Mouse (Mus musculus) neural tube, embryonic 14.5 days (tissue): ENCODE measurements around the gene Zyg11b. TPM values are rescaled to one million over a fixed set of nuclear protein-coding genes. Genes with fewer than 3 reads are reported as not detected.

ENCODE experiments used
- ATAC-seq: fragments of 200-750 bp; cut with Nextera tagmentation; 2 replicates; pipeline ENCODE4 v1.8.0; 2017; ENCODE audit warnings: low read depth, mild to moderate bottlenecking, moderate TSS enrichment, moderate library complexity
- H3K27ac ChIP-seq: fragments of 300-500 bp; sonication (generic); 2 replicates; pipeline ENCODE4 v1.5.1; 2014; ENCODE audit warnings: low read depth, mild to moderate bottlenecking, control low read depth, low read length, moderate library complexity, mixed read lengths
- H3K27me3 ChIP-seq: fragments of 300-500 bp; sonication (generic); 2 replicates; pipeline ENCODE4 v1.6.1; 2014; ENCODE audit warnings: low read length; ENCODE audit not compliant: control insufficient read depth, insufficient read depth
- H3K36me3 ChIP-seq: fragments of 300-500 bp; sonication (generic); 2 replicates; pipeline ENCODE4 v1.6.1; 2014; ENCODE audit warnings: low read length, mixed read lengths; ENCODE audit not compliant: control insufficient read depth, insufficient read depth
- H3K4me1 ChIP-seq: fragments of 300-500 bp; sonication (generic); 2 replicates; pipeline ENCODE4 v1.6.1; 2014; ENCODE audit warnings: low read length; ENCODE audit not compliant: control insufficient read depth, insufficient read depth
- H3K4me2 ChIP-seq: fragments of 300-500 bp; sonication (generic); 2 replicates; pipeline ENCODE4 v1.6.1; 2014; ENCODE audit warnings: mild to moderate bottlenecking, low read depth, low read length, control low read depth
- H3K4me3 ChIP-seq: fragments of 300-500 bp; sonication (generic); 2 replicates; pipeline ENCODE4 v1.5.1; 2014; ENCODE audit warnings: low read depth, low read length, control low read depth, mixed read lengths
- H3K9ac ChIP-seq: fragments of 300-500 bp; sonication (generic); replicated peaks from 2 replicates; pipeline ENCODE4 v1.6.1; 2014; ENCODE audit warnings: low read depth, mild to moderate bottlenecking, control low read depth, low read length, mixed read lengths
- H3K9me3 ChIP-seq: fragments of 300-500 bp; sonication (generic); 2 replicates; pipeline ENCODE4 v1.6.1; 2016; ENCODE audit warnings: low read length; ENCODE audit not compliant: control insufficient read depth
- WGBS: fragments of 180-500 bp; shearing (Covaris S2); extraction: QIAGEN DNeasy Blood & Tissue Kit; methylation state at CpG from one replicate; pipeline ENCODE4 v1.1.7; 2014; 5-methylcytosine and 5-hydroxymethylcytosine counted together
- polyA plus RNA-seq: library from polyadenylated mRNA; unstranded; fragments of >200 nt; fragmentation: Nextera tagmentation; extraction: Ambion mirVana; gene quantifications from 2 replicates; pipeline ENCODE4 v1.2.1, GENCODE M21; 2014

Gene Zyg11b
- polyA plus RNA-seq, 1 experiment from 2014 or later, result 42.7 TPM

DNA sequence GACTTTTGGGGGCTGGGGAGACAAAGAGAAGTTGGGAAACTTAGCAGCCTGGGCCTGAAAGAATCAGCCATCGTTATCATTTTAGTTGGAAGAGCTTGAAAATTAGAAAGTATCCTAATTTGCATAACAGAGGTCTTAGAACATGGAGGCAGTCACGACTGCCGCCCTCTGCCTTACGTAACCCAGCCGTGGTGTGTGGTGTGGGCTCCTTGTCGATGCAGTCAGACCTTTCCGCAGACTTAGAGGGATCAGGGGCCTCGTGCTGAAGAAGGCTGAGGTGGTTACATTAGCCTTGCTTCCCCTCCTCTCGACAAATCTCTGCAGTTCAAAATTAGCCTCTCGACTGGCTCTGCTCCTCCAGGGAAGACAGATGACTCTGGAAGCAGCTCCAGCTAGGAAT lies 37.9 kb upstream of the Zyg11b start:
- 0 out of 2 replicates have a peak overlapping the region, but pooled peaks have one; percentile 5 for H3K27ac ChIP-seq
- peaks cover 9% of the 10 kb centered on the region for H3K36me3 ChIP-seq
- no peak overlapping the region for H3K4me3 ChIP-seq
- H3K4me1 ChIP-seq, result no peaks in the 10 kb centered on the region
- 65% methylated on average over 10 of the region's 10 CpGs for WGBS
- no peaks in the 10 kb centered on the region for H3K9me3 ChIP-seq
- H3K4me2 ChIP-seq, result no peak overlapping the region
- no peak overlapping the region for H3K9ac ChIP-seq
- H3K27me3 ChIP-seq, result no peaks in the 10 kb centered on the region
- no peak for ATAC-seq

DNA sequence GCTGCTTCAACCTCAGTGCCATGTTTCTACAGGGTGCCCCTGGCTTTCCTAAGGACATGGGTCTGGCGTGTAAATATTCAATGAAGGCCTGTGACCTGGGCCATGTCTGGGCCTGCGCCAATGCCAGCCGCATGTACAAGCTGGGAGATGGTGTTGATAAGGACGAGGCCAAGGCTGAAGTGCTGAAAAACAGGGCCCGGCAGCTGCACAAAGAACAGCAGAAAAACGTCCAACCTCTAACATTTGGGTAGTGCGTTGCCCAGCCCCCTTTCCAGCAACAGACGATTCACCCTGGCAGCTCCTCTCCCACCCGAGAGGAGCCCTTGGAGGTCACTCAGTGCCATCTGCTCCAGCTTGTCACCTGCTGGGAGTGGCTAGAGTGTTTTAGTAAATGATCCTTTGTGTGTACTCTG lies 37.4 kb upstream of the Zyg11b start:
- Histone ChIP-seq H3K27ac (no peak overlapping the region), H3K4me3 (no peak overlapping the region), H3K9ac (no peak overlapping the region), H3K4me1 (no peaks in the 10 kb centered on the region), H3K27me3 (no peaks in the 10 kb centered on the region), H3K9me3 (no peaks in the 10 kb centered on the region), H3K36me3 (peaks cover 9% of the 10 kb centered on the region), H3K4me2 (no peak overlapping the region)
- WGBS, result 58% methylated on average over 9 of the region's 9 CpGs
- ATAC-seq, result no peak

DNA sequence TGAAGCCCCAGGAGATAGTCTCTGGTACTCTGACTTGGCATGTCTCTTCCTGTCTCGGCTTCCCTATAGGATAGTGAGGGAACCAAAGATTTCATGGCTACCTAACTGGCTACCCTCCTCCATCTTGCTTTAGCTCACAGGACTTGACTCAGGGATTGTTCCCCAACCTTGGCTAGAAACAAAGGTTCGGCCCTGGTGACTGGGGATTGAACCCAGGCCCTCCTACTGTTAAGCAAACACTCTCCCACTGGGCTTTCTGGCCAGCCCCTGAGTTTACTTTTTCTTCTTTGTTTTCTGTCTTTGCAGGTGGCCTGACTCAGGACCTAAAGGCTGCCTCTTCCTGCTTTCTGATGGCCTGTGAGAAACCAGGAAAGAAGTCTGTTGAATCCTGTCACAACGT lies 36.9 kb upstream of the Zyg11b start:
- H3K4me1 ChIP-seq, result no peaks in the 10 kb centered on the region
- 35% methylated on average over 3 of the region's 3 CpGs for WGBS
- no peak for ATAC-seq
- no peak overlapping the region for H3K4me2 ChIP-seq
- H3K4me3 ChIP-seq, result no peak overlapping the region
- no peaks in the 10 kb centered on the region for H3K27me3 ChIP-seq
- peaks cover 9% of the 10 kb centered on the region for H3K36me3 ChIP-seq
- no peaks in the 10 kb centered on the region for H3K9me3 ChIP-seq
- H3K9ac ChIP-seq, result no peak overlapping the region
- no peak overlapping the region for H3K27ac ChIP-seq

DNA sequence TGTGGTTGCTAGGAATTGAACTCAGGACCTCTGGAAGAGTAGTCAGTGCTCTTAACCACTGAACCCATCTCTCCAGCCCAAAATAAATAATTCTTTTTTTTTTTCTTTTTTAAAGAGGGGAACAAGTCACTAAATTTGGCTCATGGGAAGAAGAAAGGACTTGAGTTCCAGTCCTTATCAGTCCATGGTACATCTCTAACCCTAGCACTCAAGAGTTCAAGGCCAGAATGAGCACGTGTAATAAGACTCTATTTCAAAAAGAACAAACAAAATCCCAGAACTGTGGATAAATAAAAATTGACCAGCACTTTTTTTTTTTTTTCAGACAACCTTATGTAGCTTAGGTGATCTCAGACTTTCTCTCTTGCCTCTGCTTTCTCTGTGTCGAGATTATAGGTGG lies 35.9 kb upstream of the Zyg11b start:
- ATAC-seq, result no peak
- Histone ChIP-seq H3K4me3 (no peak overlapping the region), H3K36me3 (peaks cover 9% of the 10 kb centered on the region), H3K27ac (no peak overlapping the region), H3K9ac (no peak overlapping the region), H3K9me3 (no peaks in the 10 kb centered on the region), H3K27me3 (no peaks in the 10 kb centered on the region), H3K4me2 (no peak overlapping the region), H3K4me1 (no peaks in the 10 kb centered on the region)
- WGBS, result 91% methylated on average over 2 of the region's 2 CpGs

DNA sequence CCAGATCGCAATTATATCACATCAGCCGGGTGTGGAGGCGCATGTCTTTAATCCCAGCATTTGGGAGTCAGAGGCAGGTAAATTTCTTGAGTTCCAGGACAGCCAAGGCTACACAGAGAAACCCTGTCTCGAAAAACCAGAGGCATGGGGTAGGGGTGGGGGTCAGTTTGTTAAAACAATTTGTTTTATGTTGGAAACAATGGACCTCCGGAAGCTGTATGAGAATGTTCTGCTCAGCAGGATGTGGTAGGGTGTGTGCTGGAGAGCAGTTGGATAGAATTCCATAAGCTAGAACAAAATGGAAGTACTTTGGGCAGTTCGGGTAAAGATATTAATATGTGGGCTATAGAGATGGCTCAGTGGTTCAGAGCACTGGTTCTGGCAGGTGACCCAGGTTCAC lies 34.5 kb upstream of the Zyg11b start:
- H3K36me3 ChIP-seq, result peaks cover 9% of the 10 kb centered on the region
- no peak overlapping the region for H3K27ac ChIP-seq
- no peaks in the 10 kb centered on the region for H3K9me3 ChIP-seq
- WGBS, result 93% methylated on average over 6 of the region's 6 CpGs
- ATAC-seq, result no peak
- no peak overlapping the region for H3K4me2 ChIP-seq
- H3K27me3 ChIP-seq, result no peaks in the 10 kb centered on the region
- no peak overlapping the region for H3K4me3 ChIP-seq
- no peaks in the 10 kb centered on the region for H3K4me1 ChIP-seq
- H3K9ac ChIP-seq, result no peak overlapping the region

DNA sequence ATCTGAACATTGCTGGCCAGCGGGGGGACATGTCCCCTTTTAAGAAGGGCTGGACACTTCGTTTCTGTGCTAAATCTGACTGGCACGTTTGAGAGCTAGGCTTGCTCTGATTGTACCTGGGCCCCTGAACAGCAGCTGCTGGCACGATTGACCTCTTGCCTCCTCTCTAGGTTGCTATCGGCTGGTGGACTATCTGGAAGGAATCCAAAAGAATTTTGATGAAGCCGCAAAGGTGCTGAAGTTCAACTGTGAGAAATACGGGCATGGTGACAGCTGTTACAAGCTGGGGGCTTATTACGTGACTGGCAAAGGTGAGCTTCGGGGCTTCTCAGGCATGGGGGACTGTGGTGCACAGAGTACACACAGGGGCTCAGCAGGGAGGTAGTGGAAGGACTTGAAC lies 31.1 kb upstream of the Zyg11b start:
- Histone ChIP-seq H3K9ac (no peak overlapping the region), H3K9me3 (no peaks in the 10 kb centered on the region), H3K4me1 (peaks cover 6% of the 10 kb centered on the region; the same call in 1 of the 2 replicates), H3K4me2 (no peak overlapping the region), H3K27me3 (no peaks in the 10 kb centered on the region), H3K4me3 (no peak overlapping the region), H3K27ac (no peak overlapping the region), H3K36me3 (peaks cover 4% of the 10 kb centered on the region; the same call in 1 of the 2 replicates)
- ATAC-seq, result no peak
- WGBS, result 89% methylated on average over 9 of the region's 9 CpGs

DNA sequence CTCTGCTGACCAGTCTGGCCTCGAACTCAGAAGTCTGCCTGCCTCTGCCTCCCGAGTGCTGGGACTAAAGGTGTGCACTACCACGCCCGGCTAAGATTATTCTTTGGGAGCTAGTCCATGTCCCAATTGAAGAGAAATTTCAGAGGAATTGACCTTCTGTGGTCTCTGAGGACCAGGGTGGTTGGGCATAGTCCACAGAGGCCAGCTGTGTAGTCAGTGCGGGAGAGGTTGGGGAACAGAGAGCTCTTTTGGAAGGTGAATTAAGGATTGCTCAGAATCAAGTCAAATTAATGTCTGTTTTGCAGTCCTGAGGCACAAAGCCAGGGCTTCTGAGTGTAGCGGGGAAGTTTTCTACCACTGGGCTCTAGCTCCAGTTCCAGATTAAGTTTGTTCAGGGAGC lies 28.9 kb upstream of the Zyg11b start:
- H3K27ac ChIP-seq, result no peak overlapping the region

DNA sequence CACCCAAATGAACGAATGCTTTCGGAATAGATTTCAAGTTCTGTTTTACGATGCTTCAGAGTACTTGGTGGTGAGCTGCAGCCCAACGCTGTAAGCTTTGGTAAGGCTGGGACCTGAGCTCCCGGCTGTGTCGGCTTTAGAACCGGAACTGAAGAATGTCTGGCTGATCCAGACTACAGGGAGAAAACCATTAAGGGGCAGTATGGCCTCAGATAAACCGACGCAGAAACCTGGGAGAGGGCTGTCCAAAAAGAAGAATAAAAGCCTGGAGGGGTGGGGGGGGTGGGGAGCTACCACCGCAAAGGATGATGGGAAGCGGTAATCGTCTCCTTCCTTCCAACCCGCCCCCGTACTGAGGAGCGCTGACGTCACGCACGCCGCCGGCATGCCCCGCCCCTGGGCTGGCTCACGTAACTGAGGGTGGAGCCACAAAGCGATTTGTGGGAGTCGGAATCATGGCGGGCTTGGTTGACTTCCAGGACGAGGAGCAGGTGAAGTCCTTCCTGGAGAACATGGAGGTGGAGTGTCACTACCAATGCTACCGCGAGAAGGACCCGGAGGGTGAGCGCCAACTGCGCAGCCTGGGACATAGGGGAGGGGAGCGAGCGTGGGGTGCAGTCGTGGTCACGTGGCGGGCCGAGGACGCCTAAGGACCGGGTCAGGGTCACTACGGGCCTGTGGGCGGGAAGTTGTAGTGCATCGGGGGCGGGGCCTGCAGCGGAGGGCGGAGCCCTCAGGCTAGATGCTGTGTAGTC lies 27.0 kb upstream of the Zyg11b start, which contains the start of gene Coa7:
Coa7 (plus strand) TSS at position 411 of the 755 bp plus-strand sequence.
- Histone ChIP-seq H3K9ac (peak within 1 kb of the TSS; percentile 65), H3K27me3 (no peaks in the 10 kb centered on the region), H3K36me3 (no peaks in the 10 kb centered on the region), H3K4me3 (peak within 1 kb of the TSS; percentile 64), H3K27ac (peak within 1 kb of the TSS; percentile 96), H3K9me3 (no peaks in the 10 kb centered on the region), H3K4me2 (peak within 1 kb of the TSS; percentile 56), H3K4me1 (peaks cover 6% of the 10 kb centered on the region; the same call in 1 of the 2 replicates)
- peak; percentile 92 for ATAC-seq
- under 1% methylated on average over 45 of the region's 45 CpGs for WGBS

More for the DNA sequence above, 28.9 kb upstream of the Zyg11b start:
- Histone ChIP-seq H3K4me2 (no peak overlapping the region), H3K9ac (no peak overlapping the region), H3K4me3 (no peak overlapping the region), H3K9me3 (no peaks in the 10 kb centered on the region), H3K27me3 (no peaks in the 10 kb centered on the region), H3K4me1 (peaks cover 6% of the 10 kb centered on the region; the same call in 1 of the 2 replicates), H3K36me3 (peaks cover 4% of the 10 kb centered on the region; the same call in 1 of the 2 replicates)
- ATAC-seq, result no peak
- WGBS, result 96% methylated on average over 6 of the region's 6 CpGs

DNA sequence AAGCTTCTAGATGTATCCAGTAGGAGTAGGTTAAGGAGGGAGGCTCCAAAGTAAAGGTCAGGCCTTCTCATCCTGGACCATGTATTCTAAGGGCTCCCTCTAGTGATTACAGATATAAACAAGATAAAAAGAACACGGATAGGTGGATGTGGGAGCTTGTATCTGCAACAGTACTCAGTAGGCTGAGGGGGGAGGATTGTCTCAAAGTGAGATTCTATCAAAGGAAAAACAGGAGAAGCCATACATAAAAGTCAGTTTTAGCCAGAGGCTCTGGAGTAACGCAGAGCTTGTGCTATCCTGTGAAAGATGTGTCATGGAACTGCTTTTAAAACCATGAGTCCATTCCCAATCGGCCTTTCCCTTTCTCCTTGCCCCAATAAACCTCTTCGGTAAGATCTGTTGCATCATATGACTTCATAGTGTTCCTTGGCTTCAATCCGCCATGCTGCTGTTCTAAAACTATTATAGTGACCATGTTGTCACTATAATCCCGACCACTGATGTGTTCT lies 26.2 kb upstream of the Zyg11b start:
- peak overlapping the region; percentile 96 for H3K27ac ChIP-seq
- peak; percentile 26 for ATAC-seq
- no peaks in the 10 kb centered on the region for H3K27me3 ChIP-seq
- H3K4me3 ChIP-seq, result peak overlapping the region; percentile 64
- peaks cover 6% of the 10 kb centered on the region; the same call in 1 of the 2 replicates for H3K4me1 ChIP-seq
- 39% methylated on average over 6 of the region's 6 CpGs for WGBS
- peak overlapping the region; percentile 65 for H3K9ac ChIP-seq
- no peaks in the 10 kb centered on the region for H3K9me3 ChIP-seq
- peak overlapping the region; percentile 56 for H3K4me2 ChIP-seq
- no peaks in the 10 kb centered on the region for H3K36me3 ChIP-seq
